Mouse (Mus musculus) leukemia stem cell, adult 10-12 weeks (primary cell): ENCODE data around the gene Nrip2. TPM values are rescaled to one million over a fixed set of nuclear protein-coding genes. Genes with fewer than 3 reads are reported as not detected.

Source experiments
- polyA plus RNA-seq: library from polyadenylated mRNA; stranded (reverse); fragments of >175 nt; gene quantifications from 2 replicates; pipeline ENCODE4 v1.2.3, GENCODE M21; 2012; ENCODE audit warnings: low replicate concordance

Nrip2 gene
- not detected in 2 replicates for polyA plus RNA-seq

GRCm38 (mm10) chr6:128398996-128399395 lies at the start of gene Nrip2:
Gene Nrip2 (plus strand): TSS chr6:128399296.

GRCm38 (mm10) chr6:128355726-128356416 lies 43.2 kb upstream of the Nrip2 start, which contains the start of gene Tulp3:
Gene Tulp3 (minus strand): TSS chr6:128355851.

DNA sequence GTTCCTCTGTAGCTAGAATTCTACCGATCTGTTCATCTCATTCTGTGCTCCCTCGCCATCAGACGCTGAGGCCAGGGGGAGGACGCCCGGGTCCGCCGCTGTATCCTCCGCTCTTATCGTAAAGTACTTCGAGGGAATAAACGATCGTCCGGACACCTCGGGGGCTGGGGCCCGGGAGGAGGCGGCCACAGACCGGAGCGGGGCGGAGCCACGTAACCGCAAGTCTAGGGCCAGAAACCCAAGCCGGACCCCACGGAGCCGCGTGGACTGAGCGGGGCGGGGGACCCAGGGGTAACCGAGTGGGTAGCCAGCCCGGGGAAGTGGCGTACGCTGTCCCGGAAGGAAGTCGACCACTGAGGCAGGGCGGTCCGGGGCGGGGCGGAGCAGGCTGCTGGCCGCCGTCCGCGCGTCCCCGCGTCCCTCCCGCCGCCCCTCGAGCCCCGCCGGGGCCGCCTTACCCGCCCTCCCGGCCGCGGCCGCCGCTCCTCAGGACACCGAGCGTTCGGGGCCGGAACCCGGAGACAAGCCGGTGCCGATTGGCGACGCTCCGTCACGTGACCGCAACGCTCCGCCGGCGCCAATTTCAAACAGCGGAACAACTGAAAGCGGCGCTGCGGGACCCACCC lies 36.6 kb upstream of the Nrip2 start, which contains the start of the genes Rhno1 and Foxm1:
TSS of gene Rhno1 (minus strand) at position 531 of the 626 bp plus-strand sequence.
TSS of gene Foxm1 (plus strand) at position 587 of the 626 bp plus-strand sequence.

GRCm38 (mm10) chr6:128375192-128375591 lies 23.9 kb upstream of the Nrip2 start, which contains the start of the genes Tex52 and Gm44596:
Gene Tex52 (plus strand): TSS chr6:128375456.
Gene Gm44596 (plus strand): TSS chr6:128375503.

DNA sequence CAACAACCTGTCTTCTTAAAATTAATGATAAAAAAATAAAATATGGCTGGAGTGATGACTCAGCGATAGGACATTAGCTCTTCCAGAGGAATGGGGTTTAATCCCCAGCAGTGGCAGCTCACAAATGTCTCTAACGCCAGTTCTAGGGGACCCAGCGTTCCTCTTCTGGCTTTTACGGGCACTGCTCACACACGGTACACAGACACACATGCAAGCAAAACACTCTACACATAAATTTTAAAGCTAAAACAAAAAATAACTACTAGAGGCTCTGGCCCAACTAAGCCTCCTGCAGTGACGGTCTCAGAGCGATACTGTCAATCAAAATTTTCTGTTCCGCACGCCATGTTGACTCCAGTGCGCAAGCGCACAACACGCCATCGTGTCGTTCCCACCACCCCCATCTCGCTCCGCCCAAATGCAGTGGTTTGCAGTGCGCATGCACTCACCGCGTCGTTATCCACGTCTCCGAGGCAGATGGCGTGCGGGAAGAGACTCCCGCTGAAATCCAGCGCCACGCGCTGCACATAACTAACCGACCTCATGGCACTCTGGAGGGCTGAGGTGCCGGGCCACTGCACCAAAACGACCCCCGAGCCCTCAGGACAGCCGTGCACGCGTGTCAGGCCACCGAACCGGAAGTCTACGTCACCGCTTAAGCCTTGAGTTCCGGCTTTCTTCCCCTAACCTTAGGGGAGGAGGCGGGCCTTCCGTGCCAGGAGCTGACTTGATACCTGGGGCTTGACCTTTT lies 25.3 kb downstream of the Nrip2 start, which contains the start of gene Itfg2:
TSS of gene Itfg2 (minus strand) at position 663 of the 751 bp plus-strand sequence.

GRCm38 (mm10) chr6:128438317-128438870 lies 39.3 kb downstream of the Nrip2 start, which contains the start of gene Fkbp4:
Gene Fkbp4 (minus strand): TSS chr6:128438677.

Other genes starting within 250 kb of the Nrip2 start
- 0.41 TPM in 1 of 2 replicates, not detected in the other for gene Tead4, start 98.5 kb upstream of the Nrip2 start, polyA plus RNA-seq
- 0.57 and 0.70 TPM in 2 replicates for gene Tulp3, start 43.4 kb upstream of the Nrip2 start, polyA plus RNA-seq
- gene Rhno1, start 36.4 kb upstream of the Nrip2 start, polyA plus RNA-seq: 32.6 and 53.8 TPM in 2 replicates
- gene Foxm1, start 36.3 kb upstream of the Nrip2 start, polyA plus RNA-seq: 41.4 and 98.2 TPM in 2 replicates
- not detected in 2 replicates for gene Tex52, start 23.8 kb upstream of the Nrip2 start, polyA plus RNA-seq
- not detected in 2 replicates for gene Gm44596, start 23.8 kb upstream of the Nrip2 start, polyA plus RNA-seq
- 21.7 and 25.3 TPM in 2 replicates for gene Itfg2, start 25.6 kb downstream of the Nrip2 start, polyA plus RNA-seq
- 181 and 301 TPM in 2 replicates for gene Fkbp4, start 39.4 kb downstream of the Nrip2 start, polyA plus RNA-seq
- 0.39 TPM in 1 of 2 replicates, not detected in the other for gene Pzp, start 127.4 kb downstream of the Nrip2 start, polyA plus RNA-seq
- not detected in 2 replicates for gene A2ml1, start 182.3 kb downstream of the Nrip2 start, polyA plus RNA-seq
- gene Klrb1a, start 224.2 kb downstream of the Nrip2 start, polyA plus RNA-seq: not detected in 2 replicates